In the genomic region with DNA sequence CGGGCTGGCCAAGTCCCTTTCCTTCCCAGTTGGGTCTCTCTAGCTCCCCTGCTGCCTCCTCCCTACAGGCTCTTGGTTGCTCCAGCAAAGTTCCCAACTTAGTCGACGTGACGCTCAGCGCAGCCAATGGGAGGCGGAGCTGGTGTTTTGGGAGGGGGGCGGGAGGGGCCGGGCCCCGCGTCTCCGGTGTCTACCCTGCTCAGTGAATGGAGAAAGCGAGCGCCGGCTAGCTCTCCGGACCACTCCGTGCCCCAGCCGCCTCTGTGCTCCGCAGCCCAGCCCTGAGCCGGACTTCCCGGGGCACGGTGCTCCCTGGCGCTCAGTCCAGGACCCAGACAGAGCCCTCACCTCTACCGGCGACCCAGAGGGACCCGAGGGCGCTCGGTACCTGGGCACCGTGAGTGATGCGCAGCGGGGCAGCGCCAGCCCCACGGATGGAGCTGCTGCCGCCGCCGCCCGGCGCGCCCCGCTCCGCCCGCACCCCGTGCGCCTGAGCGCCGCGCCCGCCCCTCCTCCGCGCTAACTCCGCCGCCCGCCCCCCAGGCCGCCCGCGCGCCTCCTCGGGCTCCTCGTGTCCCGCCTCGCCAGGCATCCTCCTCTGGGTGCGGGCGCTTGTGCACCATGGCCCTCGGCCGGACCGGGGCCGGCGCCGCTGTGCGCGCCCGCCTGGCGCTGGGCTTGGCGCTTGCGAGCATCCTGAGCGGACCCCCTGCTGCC, we compare ENCODE assay signal across 8 mouse cellular contexts. TPM values are rescaled to one million over a fixed set of nuclear protein-coding genes. Genes with fewer than 3 reads are reported as not detected.
A peak's percentile ranks its signal among the peaks of the same experiment; 100 is the strongest.
DNase-seq lines count a peak whose midpoint lies in the region; ATAC-seq and TF ChIP-seq lines count a peak whose summit lies in the region.

Slit3 (plus strand) TSS at position 331 of the 717 bp plus-strand sequence.

- H3K4me1 ChIP-seq in E14TG2a.4 (replicated peaks; ENCODE audit: low read depth, low read length), result peaks cover 34% of the 10 kb centered on the region
- peaks cover 32% of the 10 kb centered on the region for H3K4me1 ChIP-seq in heart, embryonic 15.5 days (replicated peaks)
- no peaks in the 10 kb centered on the region for H3K4me1 ChIP-seq in liver, embryonic 16.5 days (ENCODE audit: control insufficient read depth, low read depth, low read length)

- WGBS in heart, embryonic 15.5 days, result under 1% methylated on average over 48 of the region's 75 CpGs
- under 1% methylated on average over 71 of the region's 75 CpGs for WGBS in liver, embryonic 16.5 days (ENCODE audit: insufficient replicate concordance)

- H3K27ac ChIP-seq in heart, embryonic 15.5 days, result peak within 1 kb of the TSS; percentile 24
- H3K27ac ChIP-seq in liver, embryonic 16.5 days (ENCODE audit: low read length), result no peak within 1 kb of the TSS

- peak within 1 kb of the TSS; percentile 62 for H3K9ac ChIP-seq in heart, embryonic 15.5 days
- H3K9ac ChIP-seq in liver, embryonic 16.5 days (ENCODE audit: low read depth, low read length), result no peak within 1 kb of the TSS

- DNase-seq in adrenal gland, postnatal 4 days (ENCODE audit: low spot score in 2 of 2), result peak; percentile 27 to 29
- DNase-seq in fibroblast of lung, adult 2 months (ENCODE audit: low read depth), result peak; percentile 49
- peak; percentile 76 for DNase-seq in kidney, postnatal 10 days
- DNase-seq in ovary, postnatal 36 days (ENCODE audit: low spot score), result peak; percentile 57
- DNase-seq in spleen, adult 12 weeks (ENCODE audit: low spot score), result no peak

- peak within 1 kb of the TSS; percentile 94 for H3K4me2 ChIP-seq in heart, embryonic 15.5 days
- peak within 1 kb of the TSS; percentile 46 for H3K4me2 ChIP-seq in liver, embryonic 16.5 days (ENCODE audit: low read depth, low read length)

- no peaks in the 10 kb centered on the region for H3K9me3 ChIP-seq in E14TG2a.4 (ENCODE audit: low read length)
- no peaks in the 10 kb centered on the region for H3K9me3 ChIP-seq in heart, embryonic 15.5 days (replicated peaks)
- H3K9me3 ChIP-seq in liver, embryonic 16.5 days (replicated peaks; ENCODE audit: control insufficient read depth, low read length), result no peaks in the 10 kb centered on the region

- TF ChIP-seq CTCF in E14TG2a.4 (conservative IDR thresholded peaks at IDR 0.05; ENCODE audit: low read length), result no peak

- peaks cover 49% of the 10 kb centered on the region for H3K27me3 ChIP-seq in E14TG2a.4 (ENCODE audit: insufficient read depth, low read length)
- peaks cover 31% of the 10 kb centered on the region for H3K27me3 ChIP-seq in heart, embryonic 15.5 days
- peaks cover 38% of the 10 kb centered on the region for H3K27me3 ChIP-seq in liver, embryonic 16.5 days (ENCODE audit: control insufficient read depth, insufficient read depth, low read depth, low read length)

- H3K36me3 ChIP-seq in E14TG2a.4 (ENCODE audit: insufficient read depth, low read length), result no peaks in the 10 kb centered on the region
- H3K36me3 ChIP-seq in heart, embryonic 15.5 days, result no peaks in the 10 kb centered on the region
- no peaks in the 10 kb centered on the region for H3K36me3 ChIP-seq in liver, embryonic 16.5 days (ENCODE audit: control insufficient read depth, insufficient read depth)

- ATAC-seq in heart, embryonic 15.5 days (replicated peaks; ENCODE audit: insufficient number of reproducible peaks, insufficient read depth, low FRiP score, low read depth), result peak; percentile 80
- ATAC-seq in liver, embryonic 16.5 days (ENCODE audit: low read depth), result no peak

- peak within 1 kb of the TSS; percentile 84 for H3K4me3 ChIP-seq in E14TG2a.4 (replicated peaks; ENCODE audit: low read length)
- H3K4me3 ChIP-seq in heart, embryonic 15.5 days, result peak within 1 kb of the TSS; percentile 72
- peak within 1 kb of the TSS; percentile 19 for H3K4me3 ChIP-seq in liver, embryonic 16.5 days (ENCODE audit: low read depth, low read length)

RNA-seq across cellular contexts. Expression of gene Slit3, which starts in this region (rescaled TPM):
- 10 to 100 TPM; 60.3 to 62.2 TPM for total RNA-seq in adrenal gland, postnatal 4 days (2021)
- 11.3 and 17.6 TPM in 2 replicates for polyA plus RNA-seq in heart, embryonic 15.5 days (2015; fragmentation: Nextera tagmentation; extraction: Ambion mirVana)
- polyA plus RNA-seq in liver, embryonic 16.5 days (2015; fragmentation: Nextera tagmentation; extraction: Ambion mirVana), result 0.12 and 0.22 TPM in 2 replicates

Comparison
In these comparisons a context has a peak if more than half of its experiments do, and no peak if none do; other contexts are left out.
1. RNA of gene Slit3 (polyA plus RNA-seq): 11.3 to 17.6 TPM in heart, embryonic 15.5 days; 0.12 to 0.22 TPM in liver, embryonic 16.5 days; every median in the first group is over 10 times any median in the second.
2. H3K4me3 ChIP-seq: peak in every context shown above with its lines; median percentile 84 in E14TG2a.4; 72 in heart, embryonic 15.5 days; 19 in liver, embryonic 16.5 days.